Mouse (Mus musculus): Measurements from ENCODE around the gene Ttc28. TPM values are rescaled to one million over a fixed set of nuclear protein-coding genes. Genes with fewer than 3 reads are reported as not detected.

Ttc28 gene
- total RNA-seq, 1 experiment from 2014 or later, result 6.3 TPM

DNA sequence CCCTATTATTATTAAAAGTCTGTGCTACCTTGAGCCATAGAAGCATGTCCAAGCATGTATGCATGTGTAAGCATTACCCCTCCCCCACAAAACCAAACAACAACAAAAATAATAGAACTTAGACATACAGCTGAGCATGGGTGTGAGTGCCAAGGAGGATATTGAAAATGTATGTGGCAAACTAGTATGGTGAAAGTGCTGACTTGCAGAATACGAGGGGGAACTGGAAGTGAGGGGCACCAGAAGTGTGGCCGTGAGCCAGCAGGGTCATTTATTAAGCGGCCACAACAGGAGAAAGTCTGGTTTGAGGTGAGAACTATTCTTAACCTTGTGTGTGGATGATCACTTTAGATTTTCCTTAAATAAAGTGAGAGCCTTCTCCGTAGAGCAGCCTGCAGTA lies 148.7 kb downstream of the Ttc28 start:
- no peak for ATAC-seq (ENCODE audit: extremely low read depth, insufficient number of reproducible peaks, low FRiP score, poor library complexity, severe bottlenecking)

DNA sequence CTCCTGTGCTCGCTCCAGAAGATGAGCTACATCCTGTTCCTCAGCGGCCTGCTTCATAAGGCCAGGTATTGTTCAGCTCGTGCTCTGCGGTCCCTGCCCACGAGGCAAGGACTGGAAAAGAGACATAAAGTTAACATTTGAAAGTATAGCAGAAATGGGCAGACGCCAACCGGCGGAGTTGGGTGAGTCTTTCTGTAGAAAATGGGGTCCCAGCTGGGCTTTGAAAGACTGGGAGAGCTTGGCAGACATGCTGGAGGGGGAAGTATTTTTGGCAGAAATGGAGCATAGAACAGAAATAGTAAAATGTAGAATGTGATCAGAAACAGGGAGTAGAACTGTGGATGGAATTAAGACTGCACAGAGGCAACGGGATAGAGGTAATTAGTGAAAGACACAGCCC lies 149.3 kb downstream of the Ttc28 start:
- no peak for ATAC-seq (ENCODE audit: extremely low read depth, insufficient number of reproducible peaks, low FRiP score, poor library complexity, severe bottlenecking)

GRCm38 (mm10) chr5:111032687-111033295 lies 153.2 kb downstream of the Ttc28 start:
- no peak for ATAC-seq (ENCODE audit: extremely low read depth, insufficient number of reproducible peaks, low FRiP score, poor library complexity, severe bottlenecking)

- ATAC-seq (ENCODE audit: extremely low read depth, insufficient number of reproducible peaks, low FRiP score, poor library complexity, severe bottlenecking), result no peak
Observed at GRCm38 (mm10) chr5:111033489-111033888, 153.9 kb downstream of the Ttc28 start.

DNA sequence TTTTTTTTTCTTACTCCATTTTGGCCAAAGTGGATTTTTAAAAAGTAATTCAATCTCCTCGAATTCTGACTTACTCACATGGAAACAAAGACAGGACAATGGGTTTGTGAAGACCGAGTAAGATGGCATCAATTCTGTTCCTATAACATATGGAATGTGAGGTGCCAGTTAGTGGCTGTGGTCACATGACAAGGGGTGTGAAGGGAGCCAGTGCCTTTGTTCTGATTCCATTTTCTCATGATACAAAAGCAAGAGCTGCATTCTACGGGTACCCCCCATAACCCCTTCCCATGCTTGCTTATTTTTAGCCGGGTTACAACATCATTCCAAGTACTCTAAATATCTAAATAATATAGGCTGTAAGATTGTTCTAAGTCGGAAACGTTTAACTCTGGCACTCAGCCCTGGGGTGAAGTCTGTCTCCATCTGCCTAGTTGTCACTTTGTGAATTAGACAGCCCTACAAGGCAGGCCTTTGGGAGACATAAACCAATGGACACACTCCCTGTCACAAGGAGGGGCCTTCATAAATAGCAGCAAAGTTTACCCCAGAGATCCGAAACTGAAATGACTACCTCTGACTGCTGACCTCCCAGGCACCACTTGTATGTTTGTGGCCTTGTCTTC lies 157.6 kb downstream of the Ttc28 start:
- ATAC-seq (ENCODE audit: extremely low read depth, insufficient number of reproducible peaks, low FRiP score, poor library complexity, severe bottlenecking), result no peak

GRCm38 (mm10) chr5:111039771-111040170 lies 160.2 kb downstream of the Ttc28 start:
- ATAC-seq (ENCODE audit: extremely low read depth, insufficient number of reproducible peaks, low FRiP score, poor library complexity, severe bottlenecking), result 0 out of 2 replicates have a peak, but pooled peaks have one; percentile 16

GRCm38 (mm10) chr5:111041952-111042351 lies 162.3 kb downstream of the Ttc28 start:
- no peak for ATAC-seq (ENCODE audit: extremely low read depth, insufficient number of reproducible peaks, low FRiP score, poor library complexity, severe bottlenecking)

DNA sequence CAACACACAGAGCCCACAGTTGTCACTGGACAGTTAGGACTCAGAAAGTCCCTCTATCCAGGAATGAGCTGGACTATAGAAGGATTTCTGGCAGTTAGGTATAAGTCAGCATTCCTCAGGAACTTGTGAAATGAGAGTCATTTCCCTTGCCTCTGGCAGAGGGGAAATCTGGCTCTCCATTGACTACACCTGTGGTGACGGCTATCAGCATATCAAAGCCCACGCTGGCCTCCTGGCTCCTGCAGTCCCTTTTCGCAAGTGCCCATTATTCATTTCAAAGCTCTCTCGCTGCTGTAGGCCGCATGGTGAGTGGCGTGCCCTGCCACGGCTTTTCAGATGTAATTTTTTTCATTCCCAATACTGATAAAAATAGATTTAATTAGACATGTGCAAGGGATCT lies 164.6 kb downstream of the Ttc28 start:
- ATAC-seq (ENCODE audit: extremely low read depth, insufficient number of reproducible peaks, low FRiP score, poor library complexity, severe bottlenecking), result no peak

- ATAC-seq (ENCODE audit: extremely low read depth, insufficient number of reproducible peaks, low FRiP score, poor library complexity, severe bottlenecking), result no peak
Observed at GRCm38 (mm10) chr5:111046359-111046758, 166.8 kb downstream of the Ttc28 start.

DNA sequence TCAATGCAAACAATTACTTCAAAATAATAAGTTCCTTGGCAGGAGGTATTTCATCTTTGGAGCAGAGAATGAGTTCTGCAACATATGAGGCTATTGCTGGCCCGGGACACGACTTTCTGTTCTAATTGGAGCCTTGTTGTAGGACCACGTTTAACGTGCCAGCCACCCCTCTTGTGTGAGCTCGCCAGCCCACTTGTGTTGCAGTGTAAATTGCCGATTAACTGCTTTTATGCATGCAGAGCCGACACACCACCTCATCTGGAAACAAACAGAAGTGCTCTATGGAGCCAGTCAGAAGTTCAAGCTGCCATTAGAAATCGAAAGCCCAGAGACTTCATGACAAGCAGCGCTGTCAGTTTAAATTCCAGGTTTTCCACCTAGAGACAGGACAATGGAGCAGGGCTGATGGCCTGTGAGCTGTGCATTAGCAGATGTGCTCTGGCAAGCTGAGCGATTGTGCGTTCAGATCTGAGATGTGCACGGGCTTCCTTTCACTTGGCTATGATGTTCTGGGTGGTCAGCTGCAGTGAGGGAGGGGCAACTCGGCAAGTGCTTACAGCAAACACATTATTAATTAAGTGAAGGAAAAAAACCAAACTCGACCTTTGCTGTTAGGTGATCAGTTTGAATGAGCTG lies 167.4 kb downstream of the Ttc28 start:
- no peak for ATAC-seq (ENCODE audit: extremely low read depth, insufficient number of reproducible peaks, low FRiP score, poor library complexity, severe bottlenecking)

DNA sequence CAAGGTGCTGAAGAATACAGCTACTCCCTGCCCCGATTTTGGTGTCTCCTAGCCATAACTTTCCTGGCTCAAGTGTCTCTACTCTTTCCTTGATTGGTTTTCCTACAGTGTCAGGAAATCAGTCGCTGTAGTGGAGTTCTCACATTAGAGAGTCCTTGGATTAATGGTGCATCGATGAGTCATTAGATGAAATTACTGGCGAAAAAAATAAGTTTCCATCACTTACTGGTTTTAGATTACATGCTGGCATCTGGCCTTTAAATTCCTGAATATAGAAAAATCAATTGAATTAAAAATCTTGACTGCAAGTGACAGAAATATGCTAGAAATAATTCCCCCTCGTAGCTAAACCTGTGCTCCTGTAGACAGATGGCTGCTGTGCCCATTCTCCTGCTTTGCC lies 168.4 kb downstream of the Ttc28 start:
- ATAC-seq (ENCODE audit: extremely low read depth, insufficient number of reproducible peaks, low FRiP score, poor library complexity, severe bottlenecking), result no peak

DNA sequence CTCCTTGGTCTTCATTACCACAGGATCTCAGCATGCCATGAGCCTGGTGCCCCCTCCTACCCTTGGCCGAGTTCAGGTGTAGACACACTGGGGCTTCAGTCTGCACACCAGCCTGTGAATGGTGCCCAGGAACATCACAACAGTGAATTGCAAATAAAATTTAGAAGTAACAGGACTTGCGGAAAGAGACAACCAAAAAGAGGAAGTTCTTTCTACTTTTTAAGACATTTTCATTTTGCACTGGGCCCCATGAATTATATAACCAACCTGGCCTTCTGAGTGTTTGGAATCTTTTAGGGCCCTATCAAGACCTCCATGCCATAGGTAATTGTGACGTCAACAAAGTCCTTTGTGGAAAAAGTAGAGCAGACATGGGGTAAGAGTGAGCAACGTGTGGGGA lies 170.0 kb downstream of the Ttc28 start:
- ATAC-seq (ENCODE audit: extremely low read depth, insufficient number of reproducible peaks, low FRiP score, poor library complexity, severe bottlenecking), result no peak

- no peak for ATAC-seq (ENCODE audit: extremely low read depth, insufficient number of reproducible peaks, low FRiP score, poor library complexity, severe bottlenecking)
Observed at GRCm38 (mm10) chr5:111050135-111050534, 170.5 kb downstream of the Ttc28 start.

DNA sequence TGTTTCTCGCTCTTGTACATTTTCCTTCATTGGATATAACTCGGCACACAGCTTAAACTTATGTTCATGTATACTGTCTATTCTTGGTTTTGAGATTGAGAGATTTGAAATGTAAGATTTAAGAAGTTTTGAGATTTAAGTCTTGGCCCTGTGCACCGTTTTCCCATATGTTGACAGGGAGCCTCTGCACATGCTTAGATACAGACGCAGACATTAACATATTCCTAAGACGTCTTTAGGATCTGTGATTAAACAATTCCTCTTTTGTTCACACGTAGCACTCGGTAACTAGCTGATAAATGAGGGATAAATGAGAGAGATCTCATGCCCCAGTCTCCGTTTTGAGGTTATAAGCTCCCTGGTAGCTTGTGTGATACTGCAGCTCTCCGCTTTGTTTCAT lies 174.8 kb downstream of the Ttc28 start:
- ATAC-seq (ENCODE audit: extremely low read depth, insufficient number of reproducible peaks, low FRiP score, poor library complexity, severe bottlenecking), result no peak

GRCm38 (mm10) chr5:111054848-111055428 lies 175.3 kb downstream of the Ttc28 start:
- ATAC-seq (ENCODE audit: extremely low read depth, insufficient number of reproducible peaks, low FRiP score, poor library complexity, severe bottlenecking), result no peak

DNA sequence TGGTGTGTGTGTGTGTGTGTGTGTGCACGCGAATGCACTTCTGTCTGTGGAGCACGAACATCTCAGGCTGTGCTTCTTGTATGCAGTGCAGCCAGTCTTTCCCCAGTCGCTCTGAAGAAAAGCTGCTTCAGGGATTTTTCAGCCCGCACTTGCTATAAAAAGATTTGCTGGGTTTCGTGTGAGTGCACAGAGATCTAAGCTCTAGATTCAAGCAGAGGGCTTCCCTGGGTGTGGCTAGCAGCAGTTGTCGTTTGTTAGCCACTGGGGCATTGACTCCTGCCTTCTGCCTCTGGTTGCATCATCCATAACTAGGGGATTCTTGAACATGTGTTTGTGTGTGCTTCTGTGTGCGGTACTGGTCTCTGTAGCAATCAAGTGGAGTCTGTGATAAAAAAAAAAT lies 175.9 kb downstream of the Ttc28 start:
- ATAC-seq (ENCODE audit: extremely low read depth, insufficient number of reproducible peaks, low FRiP score, poor library complexity, severe bottlenecking), result no peak

DNA sequence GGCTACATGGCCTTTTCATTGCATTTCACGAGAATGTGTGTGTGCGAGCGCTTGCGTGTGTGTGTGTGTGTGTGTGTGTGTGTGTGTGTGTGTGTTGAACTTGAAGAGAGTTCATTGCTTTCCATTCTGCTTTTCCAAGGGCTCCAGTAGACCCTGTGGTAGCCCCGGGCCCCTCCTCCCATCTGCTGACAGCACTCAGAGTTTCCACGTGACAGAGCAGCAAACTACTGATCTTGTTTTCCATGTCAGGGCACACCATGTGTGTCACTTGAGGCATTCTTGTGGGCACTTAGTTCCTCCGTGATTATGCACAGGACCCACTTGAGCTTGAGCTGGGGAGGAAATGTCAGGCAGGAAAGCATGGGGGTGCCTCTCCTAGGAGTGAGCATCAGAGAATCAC lies 177.5 kb downstream of the Ttc28 start:
- no peak for ATAC-seq (ENCODE audit: extremely low read depth, insufficient number of reproducible peaks, low FRiP score, poor library complexity, severe bottlenecking)

- ATAC-seq (ENCODE audit: extremely low read depth, insufficient number of reproducible peaks, low FRiP score, poor library complexity, severe bottlenecking), result peak; percentile 45; the same call in 1 of the 2 replicates
Observed at GRCm38 (mm10) chr5:111058401-111059139, 179.0 kb downstream of the Ttc28 start.

GRCm38 (mm10) chr5:111059140-111059921 lies 179.7 kb downstream of the Ttc28 start:
- ATAC-seq (ENCODE audit: extremely low read depth, insufficient number of reproducible peaks, low FRiP score, poor library complexity, severe bottlenecking), result 0 out of 2 replicates have a peak, but pooled peaks have one; percentile 29
